Mouse (Mus musculus) ES-Bruce4 (cell line): ENCODE measurements around the gene Pappa. TPM values are rescaled to one million over a fixed set of nuclear protein-coding genes. Genes with fewer than 3 reads are reported as not detected.
A peak's percentile ranks its signal among the peaks of the same experiment; 100 is the strongest.

Experiments
- H3K27ac ChIP-seq: 2 replicates; pipeline ENCODE4 v1.5.1; 2012; ENCODE audit warnings: low read length, inconsistent platforms; ENCODE audit not compliant: insufficient read depth
- H3K27me3 ChIP-seq: 2 replicates; pipeline ENCODE4 v1.6.1; 2012; ENCODE audit warnings: mild to moderate bottlenecking, low read length, inconsistent platforms; ENCODE audit not compliant: control insufficient read depth, poor library complexity, insufficient read depth, severe bottlenecking
- H3K36me3 ChIP-seq: 2 replicates; pipeline ENCODE4 v1.6.1; 2012; ENCODE audit warnings: inconsistent platforms, mild to moderate bottlenecking, low read length, moderate library complexity; ENCODE audit not compliant: control insufficient read depth, poor library complexity, insufficient read depth, severe bottlenecking
- H3K4me1 ChIP-seq: one replicate; pipeline ENCODE4 v1.8.1; 2011; ENCODE audit warnings: low read length; ENCODE audit not compliant: control insufficient read depth, insufficient read depth
- H3K4me3 ChIP-seq: 2 replicates; pipeline ENCODE4 v1.5.1; 2011; ENCODE audit warnings: low read depth, mild to moderate bottlenecking, low read length
- H3K9ac ChIP-seq: 2 replicates; pipeline ENCODE4 v1.6.1; 2012; ENCODE audit warnings: low read depth, mild to moderate bottlenecking, inconsistent platforms; ENCODE audit not compliant: poor library complexity, severe bottlenecking
- H3K9me3 ChIP-seq: replicated peaks from 2 replicates; pipeline ENCODE4 v1.6.1; 2012; ENCODE audit warnings: mild to moderate bottlenecking, low read length, inconsistent platforms; ENCODE audit not compliant: control insufficient read depth, poor library complexity, insufficient read depth, severe bottlenecking
- CTCF ChIP-seq: IDR thresholded peaks from one replicate; pipeline ENCODE4 v1.8.1; 2011; ENCODE audit warnings: low read depth, low read length
- EP300 ChIP-seq: IDR thresholded peaks from 2 replicates; pipeline ENCODE4 v1.6.1; 2011; ENCODE audit warnings: low read depth, low read length; ENCODE audit not compliant: insufficient read depth
- POLR2A ChIP-seq: IDR thresholded peaks from one replicate; pipeline ENCODE4 v1.8.1; 2011; ENCODE audit warnings: low read length; ENCODE audit not compliant: insufficient read depth
- polyA plus RNA-seq: library from polyadenylated mRNA; stranded (reverse); fragments of >200 nt; gene quantifications from 2 replicates; pipeline ENCODE4 v1.2.4, GENCODE M21; 2011; ENCODE audit warnings: low read depth; ENCODE audit not compliant: missing spikeins, insufficient read depth, insufficient read length

Pappa gene
- polyA plus RNA-seq, 1 experiment = 1.1 TPM

GRCm38 (mm10) chr4:65238540-65238998 is 114.6 kb downstream of the Pappa start:
- peaks cover 2% of the 10 kb centered on the region; the same call in 1 of the 2 replicates for H3K9me3 ChIP-seq
- H3K27ac ChIP-seq = no peak overlapping the region
- no peak overlapping the region for H3K4me3 ChIP-seq
- no peaks in the 10 kb centered on the region for H3K4me1 ChIP-seq
- H3K27me3 ChIP-seq = peaks cover 21% of the 10 kb centered on the region
- H3K36me3 ChIP-seq = no peaks in the 10 kb centered on the region
- TF ChIP-seq EP300 (peak; percentile 87), POLR2A (no peak)
- H3K9ac ChIP-seq = no peak overlapping the region

- Histone ChIP-seq H3K4me3 (no peak overlapping the region), H3K4me1 (no peaks in the 10 kb centered on the region), H3K27me3 (peaks cover 20% of the 10 kb centered on the region), H3K9me3 (no peaks in the 10 kb centered on the region), H3K27ac (no peak overlapping the region), H3K9ac (no peak overlapping the region), H3K36me3 (no peaks in the 10 kb centered on the region)
- TF ChIP-seq POLR2A (no peak), CTCF (no peak), EP300 (no peak)
Observed at GRCm38 (mm10) chr4:65242434-65242931, 118.5 kb downstream of the Pappa start.

GRCm38 (mm10) chr4:65243245-65243644 is 119.3 kb downstream of the Pappa start:
- Histone ChIP-seq H3K9ac (no peak overlapping the region), H3K36me3 (no peaks in the 10 kb centered on the region), H3K27me3 (peaks cover 17% of the 10 kb centered on the region), H3K27ac (no peak overlapping the region), H3K4me3 (no peak overlapping the region), H3K4me1 (no peaks in the 10 kb centered on the region), H3K9me3 (no peaks in the 10 kb centered on the region)
- no peak for TF ChIP-seq CTCF
- TF ChIP-seq POLR2A = no peak
- TF ChIP-seq EP300 = no peak

- no peak overlapping the region for H3K4me3 ChIP-seq
- no peaks in the 10 kb centered on the region for H3K36me3 ChIP-seq
- no peaks in the 10 kb centered on the region for H3K4me1 ChIP-seq
- no peak overlapping the region for H3K9ac ChIP-seq
- no peaks in the 10 kb centered on the region for H3K9me3 ChIP-seq
- H3K27ac ChIP-seq = no peak overlapping the region
- H3K27me3 ChIP-seq = peaks cover 18% of the 10 kb centered on the region
- TF ChIP-seq CTCF = no peak
- no peak for TF ChIP-seq POLR2A
- no peak for TF ChIP-seq EP300
Observed at GRCm38 (mm10) chr4:65245015-65245414, 121.0 kb downstream of the Pappa start.

- no peaks in the 10 kb centered on the region for H3K4me1 ChIP-seq
- peaks cover 17% of the 10 kb centered on the region for H3K27me3 ChIP-seq
- no peak overlapping the region for H3K27ac ChIP-seq
Observed at GRCm38 (mm10) chr4:65245440-65245839, 121.5 kb downstream of the Pappa start.

GRCm38 (mm10) chr4:65252193-65252592 is 128.2 kb downstream of the Pappa start:
- no peak overlapping the region for H3K4me3 ChIP-seq
- TF ChIP-seq POLR2A (no peak), EP300 (0 out of 2 replicates have a peak, but pooled peaks have one; percentile 15)
- no peak overlapping the region for H3K27ac ChIP-seq
- no peaks in the 10 kb centered on the region for H3K36me3 ChIP-seq
- no peak overlapping the region for H3K9ac ChIP-seq
- peaks cover 11% of the 10 kb centered on the region for H3K27me3 ChIP-seq
- no peaks in the 10 kb centered on the region for H3K9me3 ChIP-seq
- no peaks in the 10 kb centered on the region for H3K4me1 ChIP-seq

More at GRCm38 (mm10) chr4:65245440-65245839, 121.5 kb downstream of the Pappa start:
- no peaks in the 10 kb centered on the region for H3K9me3 ChIP-seq
- no peak overlapping the region for H3K9ac ChIP-seq
- no peaks in the 10 kb centered on the region for H3K36me3 ChIP-seq
- no peak for TF ChIP-seq POLR2A
- TF ChIP-seq CTCF = no peak
- no peak overlapping the region for H3K4me3 ChIP-seq
